Mouse (Mus musculus): ENCODE results near the gene Kazn. TPM values are rescaled to one million over a fixed set of nuclear protein-coding genes. Genes with fewer than 3 reads are reported as not detected.

Gene Kazn
- polyA plus RNA-seq, 1 experiment, result 17.0 TPM

DNA sequence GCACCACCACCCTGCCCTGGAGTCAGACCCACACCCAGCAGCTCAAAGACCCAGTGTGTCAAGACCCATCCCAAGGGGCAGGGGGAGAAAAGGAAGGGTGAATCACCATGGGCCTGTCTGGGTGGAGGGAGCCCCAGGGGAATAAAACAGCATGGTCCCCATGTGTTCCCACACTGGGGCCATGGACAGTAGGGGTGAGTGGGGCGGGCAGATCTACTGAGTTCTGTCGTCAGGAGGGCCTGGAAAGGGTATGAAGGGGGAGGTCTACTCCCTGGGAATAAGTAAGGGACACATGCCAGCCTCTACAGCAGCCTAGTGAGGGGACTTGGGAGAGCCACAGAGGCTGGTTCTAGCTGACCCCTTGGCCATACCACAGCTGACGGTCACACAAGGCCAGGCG is 57.6 kb downstream of the Kazn start:
- 95% methylated on average over 4 of the region's 4 CpGs for WGBS

DNA sequence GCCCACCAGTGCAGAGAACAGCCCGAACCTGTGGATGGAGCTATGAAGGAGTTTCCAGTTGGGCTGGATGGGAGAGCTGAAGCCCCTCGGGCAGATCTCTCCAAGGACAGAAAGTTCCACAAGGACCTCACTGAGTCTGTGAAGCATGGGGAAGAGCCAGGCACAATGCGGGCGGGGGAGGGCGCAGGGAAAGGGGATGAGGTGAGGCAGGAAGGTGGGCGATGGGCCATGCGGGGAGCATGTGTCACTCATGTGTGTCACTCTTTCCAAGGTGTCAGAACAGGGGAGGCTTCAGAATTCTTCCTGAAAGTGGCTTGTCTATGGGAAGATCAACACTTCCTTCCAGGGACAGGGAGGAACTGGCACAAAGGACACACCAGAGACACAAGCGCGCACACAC is 58.3 kb downstream of the Kazn start:
- Histone ChIP-seq H3K27ac (ENCODE audit: control insufficient read depth, insufficient read depth, low read length) (no peak overlapping the region), H3K36me3 (ENCODE audit: control insufficient read depth, insufficient read depth, low read length) (no peaks in the 10 kb centered on the region), H3K27me3 (ENCODE audit: control insufficient read depth, insufficient read depth, low read length) (no peaks in the 10 kb centered on the region), H3K4me1 (replicated peaks; ENCODE audit: control insufficient read depth, insufficient read depth, low read length) (no peaks in the 10 kb centered on the region), H3K4me3 (ENCODE audit: control insufficient read depth, insufficient read depth, low read length) (no peak overlapping the region)
- TF ChIP-seq CTCF (IDR thresholded peaks at IDR 0.05; ENCODE audit: borderline replicate concordance, control insufficient read depth, extremely low read depth, insufficient read depth, low read length, poor library complexity) (no peak), POLR2A (IDR thresholded peaks at IDR 0.05; ENCODE audit: control insufficient read depth, extremely low read depth, insufficient read depth, low read length, poor library complexity) (no peak)
- DNase-seq, result no peak
- 94% methylated on average over 9 of the region's 9 CpGs for WGBS

More for the DNA sequence above, 57.6 kb downstream of the Kazn start:
- Histone ChIP-seq H3K36me3 (ENCODE audit: control insufficient read depth, insufficient read depth, low read length) (no peaks in the 10 kb centered on the region), H3K4me1 (replicated peaks; ENCODE audit: control insufficient read depth, insufficient read depth, low read length) (no peaks in the 10 kb centered on the region), H3K4me3 (ENCODE audit: control insufficient read depth, insufficient read depth, low read length) (no peak overlapping the region), H3K27ac (ENCODE audit: control insufficient read depth, insufficient read depth, low read length) (no peak overlapping the region), H3K27me3 (ENCODE audit: control insufficient read depth, insufficient read depth, low read length) (no peaks in the 10 kb centered on the region)
- DNase-seq, result no peak
- TF ChIP-seq CTCF (IDR thresholded peaks at IDR 0.05; ENCODE audit: borderline replicate concordance, control insufficient read depth, extremely low read depth, insufficient read depth, low read length, poor library complexity), result no peak
- TF ChIP-seq POLR2A (IDR thresholded peaks at IDR 0.05; ENCODE audit: control insufficient read depth, extremely low read depth, insufficient read depth, low read length, poor library complexity), result no peak

DNA sequence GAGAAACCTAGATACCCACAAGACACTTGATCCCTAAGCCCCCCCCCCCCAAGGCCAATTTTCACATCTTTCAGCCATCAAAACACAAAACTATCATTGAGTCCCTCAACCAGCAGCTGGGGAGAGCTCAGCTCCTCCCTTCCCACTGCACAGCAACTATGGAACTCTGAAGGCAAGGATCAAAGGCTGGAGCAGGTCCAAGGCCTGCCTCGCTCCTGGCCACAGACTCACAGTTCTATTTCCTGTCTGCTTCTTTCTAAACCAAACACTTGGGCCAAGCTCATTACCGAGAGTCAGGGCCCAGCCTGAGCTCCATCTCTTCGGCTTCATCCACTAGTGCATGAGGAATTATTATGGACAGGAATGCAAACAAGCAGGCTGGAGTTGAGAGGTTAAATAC is 58.9 kb downstream of the Kazn start:
- Histone ChIP-seq H3K27ac (ENCODE audit: control insufficient read depth, insufficient read depth, low read length) (no peak overlapping the region), H3K4me3 (ENCODE audit: control insufficient read depth, insufficient read depth, low read length) (no peak overlapping the region), H3K4me1 (replicated peaks; ENCODE audit: control insufficient read depth, insufficient read depth, low read length) (no peaks in the 10 kb centered on the region), H3K27me3 (ENCODE audit: control insufficient read depth, insufficient read depth, low read length) (no peaks in the 10 kb centered on the region), H3K36me3 (ENCODE audit: control insufficient read depth, insufficient read depth, low read length) (no peaks in the 10 kb centered on the region)
- DNase-seq, result no peak
- TF ChIP-seq CTCF (IDR thresholded peaks at IDR 0.05; ENCODE audit: borderline replicate concordance, control insufficient read depth, extremely low read depth, insufficient read depth, low read length, poor library complexity) (no peak), POLR2A (IDR thresholded peaks at IDR 0.05; ENCODE audit: control insufficient read depth, extremely low read depth, insufficient read depth, low read length, poor library complexity) (no peak)
- WGBS, result 14% methylated on average over 3 of the region's 3 CpGs

DNA sequence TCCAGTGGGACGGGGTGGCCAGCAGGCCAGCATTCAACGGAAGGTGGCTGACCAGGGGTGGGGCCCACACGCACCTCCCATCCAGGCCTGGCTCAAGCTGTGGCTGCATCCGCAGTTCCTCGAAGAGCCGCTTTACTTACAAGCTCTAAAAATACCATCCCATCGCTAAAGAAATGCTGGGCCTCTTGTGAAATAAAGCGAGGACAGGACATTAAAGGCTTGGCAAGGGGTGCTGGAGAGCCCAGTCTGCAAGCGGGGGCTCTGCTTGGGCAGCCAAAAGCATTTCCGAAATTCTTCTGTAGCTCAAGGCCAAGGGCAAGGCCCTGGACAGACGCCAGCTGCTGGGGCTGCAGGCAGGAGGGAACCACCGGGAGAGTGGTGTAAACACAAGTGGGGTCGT is 59.7 kb downstream of the Kazn start:
- Histone ChIP-seq H3K4me1 (replicated peaks; ENCODE audit: control insufficient read depth, insufficient read depth, low read length) (no peaks in the 10 kb centered on the region), H3K36me3 (ENCODE audit: control insufficient read depth, insufficient read depth, low read length) (no peaks in the 10 kb centered on the region), H3K4me3 (ENCODE audit: control insufficient read depth, insufficient read depth, low read length) (no peak overlapping the region), H3K27me3 (ENCODE audit: control insufficient read depth, insufficient read depth, low read length) (no peaks in the 10 kb centered on the region), H3K27ac (ENCODE audit: control insufficient read depth, insufficient read depth, low read length) (no peak overlapping the region)
- WGBS, result 91% methylated on average over 13 of the region's 13 CpGs
- no peak for TF ChIP-seq POLR2A (IDR thresholded peaks at IDR 0.05; ENCODE audit: control insufficient read depth, extremely low read depth, insufficient read depth, low read length, poor library complexity)
- DNase-seq, result no peak

DNA sequence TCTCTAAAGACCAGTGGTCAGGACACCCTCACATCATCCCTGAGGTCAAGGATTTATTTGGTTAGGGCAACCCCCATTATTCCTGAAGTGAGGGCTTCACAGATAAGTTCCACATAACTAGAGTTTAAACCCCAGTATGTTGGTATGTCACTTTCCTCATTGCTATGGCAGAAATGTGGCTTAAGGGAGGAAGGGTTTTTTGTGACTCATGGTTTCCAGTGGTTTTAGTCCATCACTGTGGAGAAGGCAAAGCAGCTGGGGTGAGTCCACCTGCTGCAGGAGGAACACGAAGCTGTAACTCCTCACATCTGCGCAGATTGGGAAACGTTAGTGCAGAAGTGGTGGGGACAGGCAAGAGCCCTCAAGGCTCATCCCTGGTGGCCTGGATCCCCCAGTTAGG is 62.5 kb downstream of the Kazn start:
- Histone ChIP-seq H3K4me1 (replicated peaks; ENCODE audit: control insufficient read depth, insufficient read depth, low read length) (no peaks in the 10 kb centered on the region), H3K27ac (ENCODE audit: control insufficient read depth, insufficient read depth, low read length) (no peak overlapping the region), H3K4me3 (ENCODE audit: control insufficient read depth, insufficient read depth, low read length) (no peak overlapping the region), H3K36me3 (ENCODE audit: control insufficient read depth, insufficient read depth, low read length) (no peaks in the 10 kb centered on the region), H3K27me3 (ENCODE audit: control insufficient read depth, insufficient read depth, low read length) (no peaks in the 10 kb centered on the region)
- no peak for DNase-seq
- TF ChIP-seq POLR2A (IDR thresholded peaks at IDR 0.05; ENCODE audit: control insufficient read depth, extremely low read depth, insufficient read depth, low read length, poor library complexity) (no peak), CTCF (IDR thresholded peaks at IDR 0.05; ENCODE audit: borderline replicate concordance, control insufficient read depth, extremely low read depth, insufficient read depth, low read length, poor library complexity) (no peak)
- 91% methylated on average over 3 of the region's 3 CpGs for WGBS

DNA sequence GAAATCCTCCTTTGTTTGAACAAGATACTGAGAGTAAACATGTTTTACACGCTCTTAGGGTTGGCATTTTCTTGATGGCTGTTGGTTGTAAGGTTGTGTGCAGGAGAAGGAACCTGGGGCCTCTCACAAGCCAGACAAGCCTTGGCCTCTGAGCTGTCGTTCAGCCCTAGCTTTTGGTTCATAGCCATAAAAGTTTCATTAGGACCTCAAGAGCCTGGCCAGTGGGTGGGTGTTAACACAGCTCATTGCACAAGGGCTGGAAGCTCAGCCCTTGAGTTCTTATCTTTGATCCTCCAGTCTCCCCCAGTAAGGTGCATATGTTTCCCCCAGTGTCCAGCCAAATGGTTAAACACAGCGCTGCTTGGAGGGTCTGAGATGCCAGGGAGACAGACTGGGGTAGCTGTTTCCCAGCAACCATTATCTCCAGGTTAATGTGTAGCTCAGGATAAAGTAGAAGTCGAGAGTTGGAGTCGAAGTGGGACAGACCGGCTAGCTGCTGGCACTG is 65.2 kb downstream of the Kazn start:
- no peaks in the 10 kb centered on the region for H3K36me3 ChIP-seq (ENCODE audit: control insufficient read depth, insufficient read depth, low read length)
- 91% methylated on average over 6 of the region's 6 CpGs for WGBS
- TF ChIP-seq CTCF (IDR thresholded peaks at IDR 0.05; ENCODE audit: borderline replicate concordance, control insufficient read depth, extremely low read depth, insufficient read depth, low read length, poor library complexity) (no peak), POLR2A (IDR thresholded peaks at IDR 0.05; ENCODE audit: control insufficient read depth, extremely low read depth, insufficient read depth, low read length, poor library complexity) (no peak)
- no peak overlapping the region for H3K4me3 ChIP-seq (ENCODE audit: control insufficient read depth, insufficient read depth, low read length)
- no peak overlapping the region for H3K27ac ChIP-seq (ENCODE audit: control insufficient read depth, insufficient read depth, low read length)
- no peaks in the 10 kb centered on the region for H3K4me1 ChIP-seq (replicated peaks; ENCODE audit: control insufficient read depth, insufficient read depth, low read length)
- no peaks in the 10 kb centered on the region for H3K27me3 ChIP-seq (ENCODE audit: control insufficient read depth, insufficient read depth, low read length)
- no peak for DNase-seq

DNA sequence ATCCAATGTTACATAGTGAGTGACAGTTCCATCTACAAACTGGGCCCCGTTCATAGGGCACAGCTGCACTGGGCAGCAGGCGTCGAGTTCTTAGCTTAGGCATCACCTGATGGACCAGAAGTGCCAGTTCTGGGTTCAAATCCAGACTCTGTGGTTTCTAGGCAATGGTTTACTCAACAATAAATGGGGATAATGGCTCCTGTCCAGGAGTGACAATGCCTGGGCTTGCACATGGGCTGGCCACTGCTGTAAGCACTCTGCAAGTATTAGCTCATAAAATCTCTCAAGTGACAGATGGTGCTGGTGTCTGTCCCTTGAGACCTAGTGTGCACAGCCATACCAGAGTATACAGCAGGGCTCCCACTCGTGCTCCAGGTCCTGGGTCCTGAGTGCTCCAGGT is 66.3 kb downstream of the Kazn start:
- no peaks in the 10 kb centered on the region for H3K27me3 ChIP-seq (ENCODE audit: control insufficient read depth, insufficient read depth, low read length)
- 93% methylated on average over 4 of the region's 4 CpGs for WGBS
- no peaks in the 10 kb centered on the region for H3K4me1 ChIP-seq (replicated peaks; ENCODE audit: control insufficient read depth, insufficient read depth, low read length)
- H3K36me3 ChIP-seq (ENCODE audit: control insufficient read depth, insufficient read depth, low read length), result no peaks in the 10 kb centered on the region
- DNase-seq, result no peak
- H3K27ac ChIP-seq (ENCODE audit: control insufficient read depth, insufficient read depth, low read length), result no peak overlapping the region
- no peak for TF ChIP-seq POLR2A (IDR thresholded peaks at IDR 0.05; ENCODE audit: control insufficient read depth, extremely low read depth, insufficient read depth, low read length, poor library complexity)
- no peak for TF ChIP-seq CTCF (IDR thresholded peaks at IDR 0.05; ENCODE audit: borderline replicate concordance, control insufficient read depth, extremely low read depth, insufficient read depth, low read length, poor library complexity)
- H3K4me3 ChIP-seq (ENCODE audit: control insufficient read depth, insufficient read depth, low read length), result no peak overlapping the region
